Mouse (Mus musculus) macrophage (primary cell): ENCODE results near the gene Gnaz. TPM values are rescaled to one million over a fixed set of nuclear protein-coding genes. Genes with fewer than 3 reads are reported as not detected.

Experiments used
- H3K27ac ChIP-seq: fragments of 350-480 bp; formaldehyde crosslinking; 2 replicates; pipeline ENCODE4 v1.9.0; 2021
- H3K36me3 ChIP-seq: fragments of 350-480 bp; formaldehyde crosslinking; 2 replicates; pipeline ENCODE4 v1.9.0; 2021; ENCODE audit errors: inconsistent target
- H3K4me3 ChIP-seq: fragments of 350-480 bp; formaldehyde crosslinking; 2 replicates; pipeline ENCODE4 v1.9.0; 2021; ENCODE audit errors: inconsistent target
- H3K79me2 ChIP-seq: fragments of 350-480 bp; formaldehyde crosslinking; 2 replicates; pipeline ENCODE4 v1.9.0; 2021; ENCODE audit errors: inconsistent target
- whole genome bisulfite sequencing: methylation state at CpG from one replicate; pipeline ENCODE4 v1.1.7; 2026; ENCODE audit warnings: inconsistent platforms; ENCODE audit not compliant: missing documents; 5-methylcytosine and 5-hydroxymethylcytosine counted together
- polyA plus RNA-seq: library from polyadenylated mRNA; stranded (reverse); fragments of 250-400 nt; gene quantifications from 3 replicates; pipeline ENCODE4 v1.2.4, GENCODE M21; 2018; ENCODE audit warnings: inconsistent platforms

The Gnaz gene
- polyA plus RNA-seq, 1 experiment from 2014 or later = 0.59 TPM

DNA sequence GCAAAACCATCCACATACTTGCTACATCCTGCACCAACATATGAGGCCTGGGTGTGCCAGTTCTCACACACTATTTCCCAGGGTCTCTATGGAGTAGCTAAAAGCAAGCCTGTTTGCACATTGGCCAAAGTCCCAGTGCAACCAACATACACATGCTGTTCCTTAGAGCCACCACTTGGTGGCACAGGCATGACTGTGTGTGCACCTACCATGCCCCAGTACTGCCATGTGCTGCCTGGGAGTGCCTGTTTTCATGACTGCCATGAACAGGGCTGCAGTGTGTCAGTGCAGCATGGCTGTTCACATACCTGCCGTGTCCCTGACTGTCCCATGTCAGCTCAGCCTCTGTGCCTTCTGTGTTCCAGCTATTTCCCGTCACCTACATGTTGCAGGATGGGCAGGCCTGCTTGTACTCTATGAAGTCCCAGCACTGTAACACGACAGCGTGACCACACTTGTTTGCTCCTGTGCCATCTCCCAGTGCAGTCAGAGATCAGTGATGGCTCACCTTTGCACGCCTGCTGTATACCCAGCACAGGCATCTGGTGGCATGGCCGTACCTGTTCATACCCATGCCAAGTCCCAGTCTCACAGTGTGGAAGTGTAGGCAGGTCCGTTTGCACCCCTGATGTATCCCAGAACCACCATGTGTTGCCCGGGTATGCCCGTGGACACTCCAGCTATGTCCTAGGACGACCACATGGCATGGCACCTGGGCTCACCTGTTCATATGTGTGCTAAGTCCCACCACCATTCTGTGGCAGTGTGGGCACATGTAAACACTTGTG is 29.8 kb upstream of the Gnaz start:
- Histone ChIP-seq H3K36me3 (no peaks in the 10 kb centered on the region), H3K79me2 (no peaks in the 10 kb centered on the region), H3K4me3 (no peak overlapping the region), H3K27ac (no peak overlapping the region)
- 90% methylated on average over 10 of the region's 10 CpGs for WGBS

GRCm38 (mm10) chr10:74938410-74938809 is 28.6 kb upstream of the Gnaz start:
- H3K36me3 ChIP-seq = no peaks in the 10 kb centered on the region
- 80% methylated on average over 5 of the region's 5 CpGs for WGBS
- H3K4me3 ChIP-seq = no peak overlapping the region
- H3K79me2 ChIP-seq = no peaks in the 10 kb centered on the region
- no peak overlapping the region for H3K27ac ChIP-seq

- Histone ChIP-seq H3K4me3 (no peak overlapping the region), H3K27ac (no peak overlapping the region)
- whole genome bisulfite sequencing = 52% methylated on average over 3 of the region's 3 CpGs
These were observed 27.7 kb upstream of the Gnaz start for GRCm38 (mm10) chr10:74939300-74939699.

DNA sequence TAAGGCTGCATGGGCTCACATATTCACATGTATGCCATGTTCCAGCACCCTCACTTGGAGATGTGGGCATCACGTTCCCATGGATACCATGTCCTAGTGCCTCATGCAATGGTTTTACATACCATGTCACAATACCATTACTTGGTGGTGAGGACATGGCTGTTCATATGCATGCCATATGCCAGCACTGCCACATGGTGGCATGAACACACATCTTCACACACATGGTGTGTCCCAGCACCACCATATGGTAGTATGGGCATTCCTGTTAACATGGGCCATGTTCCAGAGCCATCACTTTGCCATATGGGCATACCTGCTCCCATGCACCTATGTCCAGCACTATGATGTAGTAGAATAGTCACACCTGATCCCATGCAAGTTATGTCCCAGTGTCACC is 26.2 kb upstream of the Gnaz start:
- Histone ChIP-seq H3K36me3 (no peaks in the 10 kb centered on the region), H3K79me2 (no peaks in the 10 kb centered on the region), H3K4me3 (no peak overlapping the region), H3K27ac (no peak overlapping the region)
- WGBS = 100% methylated on average over 1 of the region's 1 CpGs

More at GRCm38 (mm10) chr10:74939300-74939699, 27.7 kb upstream of the Gnaz start:
- Histone ChIP-seq H3K79me2 (no peaks in the 10 kb centered on the region), H3K36me3 (no peaks in the 10 kb centered on the region)

DNA sequence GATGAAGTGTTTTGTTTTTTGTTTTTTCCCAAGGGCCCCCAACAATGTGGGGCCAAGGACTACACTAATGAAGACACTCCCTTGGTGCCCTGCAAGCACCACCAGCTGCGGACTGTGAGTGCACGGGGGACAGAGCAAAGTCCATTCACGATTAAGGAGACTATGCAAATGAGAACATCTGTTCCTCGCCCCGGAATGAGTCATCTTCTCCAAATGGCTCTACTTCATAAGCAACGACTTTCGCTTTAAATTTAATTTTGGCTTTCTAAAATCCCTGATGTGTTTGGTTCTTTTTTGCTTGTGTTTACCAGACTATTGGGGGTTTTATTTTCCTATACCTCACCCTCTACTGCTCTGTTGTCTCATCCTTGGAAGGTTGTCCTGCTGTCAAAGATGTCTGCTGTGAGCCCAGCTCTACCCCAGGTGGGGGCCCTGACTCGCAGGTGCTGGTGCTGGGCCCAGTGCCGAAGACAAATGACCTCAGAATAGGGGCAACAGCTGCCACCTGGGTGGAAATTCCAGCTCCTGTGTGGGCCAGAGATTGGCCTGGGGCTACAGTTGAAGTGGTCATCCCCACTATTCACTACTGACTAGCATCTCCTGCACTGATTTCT is 14.0 kb upstream of the Gnaz start:
- H3K4me3 ChIP-seq = no peak overlapping the region
- H3K27ac ChIP-seq = no peak overlapping the region
- H3K79me2 ChIP-seq = no peaks in the 10 kb centered on the region
- 67% methylated on average over 9 of the region's 9 CpGs for WGBS
- H3K36me3 ChIP-seq = no peaks in the 10 kb centered on the region

DNA sequence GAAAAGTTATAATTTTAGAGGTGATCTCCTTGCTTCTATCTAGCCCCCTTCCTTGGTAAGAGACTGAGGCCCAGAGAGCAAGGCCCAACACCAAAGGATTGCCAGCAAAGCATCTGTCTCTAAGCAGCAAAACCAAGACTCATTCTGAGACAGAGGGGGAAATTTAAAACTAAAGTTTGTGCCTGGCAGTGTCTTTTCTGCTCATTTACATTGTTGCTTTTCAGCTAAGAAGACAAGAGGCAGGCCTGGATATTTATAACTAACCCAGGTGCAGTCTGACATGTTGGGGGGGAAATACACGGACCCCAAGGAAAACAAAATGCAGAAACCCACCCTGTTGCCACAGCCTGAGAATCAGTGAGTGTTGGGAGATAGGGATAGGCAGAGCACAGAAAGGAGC is 2.6 kb upstream of the Gnaz start:
- no peaks in the 10 kb centered on the region for H3K79me2 ChIP-seq
- H3K27ac ChIP-seq = no peak overlapping the region
- no peak overlapping the region for H3K4me3 ChIP-seq
- no peaks in the 10 kb centered on the region for H3K36me3 ChIP-seq
- 67% methylated on average over 1 of the region's 1 CpGs for WGBS

DNA sequence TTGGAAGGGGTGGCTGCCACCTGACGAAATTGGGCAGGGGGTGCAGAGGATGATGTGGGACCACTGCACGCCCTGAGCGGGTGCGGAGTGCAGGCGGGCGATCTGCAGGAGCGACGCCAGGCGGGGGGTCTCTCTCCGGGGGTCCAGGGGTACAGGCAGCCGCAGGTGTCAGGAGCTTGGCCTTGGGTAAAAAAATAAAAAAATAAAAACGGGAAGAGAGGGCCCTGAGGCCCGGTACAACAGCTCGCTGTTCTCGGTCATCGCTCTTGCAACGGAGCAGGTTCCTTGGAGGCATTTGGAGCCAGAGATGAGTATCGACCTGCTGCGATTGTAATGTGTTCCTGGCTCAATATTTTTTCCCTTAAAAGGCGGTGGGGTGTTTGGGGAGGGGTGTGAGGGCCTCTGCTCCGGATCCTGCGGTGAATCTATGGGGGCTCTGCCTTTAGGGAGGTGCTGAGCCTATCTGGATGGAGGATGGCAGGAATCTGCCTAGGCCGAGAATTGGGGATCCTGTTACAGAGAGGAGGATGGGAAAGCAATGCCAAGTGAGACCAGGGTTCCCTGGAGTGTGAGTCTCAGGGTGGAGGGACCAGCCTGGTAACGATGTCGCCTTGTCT is 782 bp downstream of the Gnaz start:
- 16% methylated on average over 23 of the region's 25 CpGs for WGBS
- H3K27ac ChIP-seq = no peak overlapping the region
- no peaks in the 10 kb centered on the region for H3K79me2 ChIP-seq
- no peak overlapping the region for H3K4me3 ChIP-seq
- H3K36me3 ChIP-seq = no peaks in the 10 kb centered on the region

- Histone ChIP-seq H3K79me2 (no peaks in the 10 kb centered on the region), H3K4me3 (no peak overlapping the region), H3K36me3 (no peaks in the 10 kb centered on the region), H3K27ac (no peak overlapping the region)
- WGBS = 80% methylated on average over 2 of the region's 2 CpGs
These were observed 2.3 kb downstream of the Gnaz start for GRCm38 (mm10) chr10:74969266-74969665.

- Histone ChIP-seq H3K79me2 (no peaks in the 10 kb centered on the region), H3K4me3 (no peak overlapping the region), H3K36me3 (no peaks in the 10 kb centered on the region), H3K27ac (no peak overlapping the region)
- 90% methylated on average over 4 of the region's 6 CpGs for WGBS
These were observed 6.0 kb downstream of the Gnaz start for GRCm38 (mm10) chr10:74973026-74973425.

- Histone ChIP-seq H3K4me3 (no peak overlapping the region), H3K27ac (no peak overlapping the region), H3K79me2 (no peaks in the 10 kb centered on the region), H3K36me3 (no peaks in the 10 kb centered on the region)
- WGBS = 69% methylated on average over 7 of the region's 7 CpGs
These were observed 8.6 kb downstream of the Gnaz start for GRCm38 (mm10) chr10:74975626-74976025.

GRCm38 (mm10) chr10:74976429-74976828 is 9.5 kb downstream of the Gnaz start:
- 90% methylated on average over 7 of the region's 7 CpGs for WGBS
- no peaks in the 10 kb centered on the region for H3K36me3 ChIP-seq
- H3K4me3 ChIP-seq = no peak overlapping the region
- no peaks in the 10 kb centered on the region for H3K79me2 ChIP-seq
- H3K27ac ChIP-seq = no peak overlapping the region

DNA sequence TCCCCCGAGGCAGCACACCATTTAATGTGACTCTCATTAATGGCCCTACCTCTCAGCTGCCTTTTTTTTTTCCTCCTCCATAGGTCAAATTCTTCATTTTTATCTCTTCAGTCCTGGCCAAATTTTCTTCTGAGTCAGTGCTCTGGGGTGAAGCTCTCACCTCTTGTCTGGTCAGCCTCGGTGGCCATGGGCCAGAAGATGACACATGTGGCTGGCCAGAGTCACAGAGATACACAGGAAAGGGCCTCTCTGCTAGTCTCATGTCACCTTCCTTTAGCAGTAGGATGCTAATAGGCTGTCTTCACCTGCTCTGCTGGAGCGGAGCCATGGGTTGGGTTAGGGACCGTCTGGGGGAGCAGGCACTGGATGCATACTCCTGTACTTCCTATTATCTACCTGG is 11.1 kb downstream of the Gnaz start:
- 89% methylated on average over 4 of the region's 4 CpGs for WGBS
- no peak overlapping the region for H3K27ac ChIP-seq
- no peaks in the 10 kb centered on the region for H3K79me2 ChIP-seq
- no peaks in the 10 kb centered on the region for H3K36me3 ChIP-seq
- no peak overlapping the region for H3K4me3 ChIP-seq

- Histone ChIP-seq H3K79me2 (no peaks in the 10 kb centered on the region), H3K36me3 (no peaks in the 10 kb centered on the region), H3K4me3 (no peak overlapping the region), H3K27ac (no peak overlapping the region)
- WGBS = 11% methylated on average over 12 of the region's 12 CpGs
These were observed 14.2 kb downstream of the Gnaz start for GRCm38 (mm10) chr10:74981159-74981558.

DNA sequence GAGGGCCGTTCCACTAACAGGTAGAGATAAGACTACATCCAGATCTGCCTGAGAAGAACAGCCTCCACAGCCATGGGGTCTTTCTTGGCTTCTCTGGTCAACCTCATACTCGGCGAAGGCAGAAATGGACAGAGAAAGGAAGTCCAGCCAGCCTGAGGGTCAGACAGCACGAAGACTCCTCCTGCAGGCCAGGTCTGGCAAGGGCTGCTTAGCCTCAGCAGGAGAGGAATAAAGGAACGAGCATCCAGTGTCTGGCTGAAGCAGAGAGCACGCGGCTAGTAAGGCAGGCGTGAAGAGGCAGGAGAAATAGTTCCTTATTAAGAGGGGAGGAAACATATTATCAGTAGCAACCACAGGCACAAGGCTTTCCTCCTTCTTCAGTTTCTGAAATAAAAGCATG is 16.2 kb downstream of the Gnaz start:
- H3K36me3 ChIP-seq = no peaks in the 10 kb centered on the region
- no peak overlapping the region for H3K4me3 ChIP-seq
- no peak overlapping the region for H3K27ac ChIP-seq
- WGBS = 34% methylated on average over 8 of the region's 8 CpGs
- no peaks in the 10 kb centered on the region for H3K79me2 ChIP-seq
